In genomic region chr8:83759231-83759759, GRCm38 (mm10) we compare ENCODE assay signal across 16 mouse cellular contexts. TPM values are rescaled to one million over a fixed set of nuclear protein-coding genes. Genes with fewer than 3 reads are reported as not detected.
A peak's percentile ranks its signal among the peaks of the same experiment; 100 is the strongest.
DNase-seq lines count a peak whose midpoint lies in the region; ATAC-seq and TF ChIP-seq lines count a peak whose summit lies in the region.
"Had no signal": no experiment of that assay in that cellular context is flagged by ENCODE, and none has a peak within 500 bp of the region (broad histone marks: within the 10 kb centered on the region; RNA-seq: fewer than 3 reads in every experiment).

No protein-coding gene starts in this region.

- intact Hi-C loops in heart, postnatal 10 days (cut with DNase I): no loop called here
- intact Hi-C loops in heart, adult 2 months (cut with DNase I): no loop called here

- no peak overlapping the region for H3K4me3 ChIP-seq in heart, adult 2 months
- H3K4me3 ChIP-seq in stomach, embryonic 16.5 days (replicated peaks; ENCODE audit: low read length): no peak overlapping the region
- no peak overlapping the region for H3K4me3 ChIP-seq in forebrain, embryonic 12.5 days (replicated peaks)
- H3K4me3 ChIP-seq: gastrocnemius, adult 2 months; layer of hippocampus, adult 2 months; limb, embryonic 13.5 days; midbrain, embryonic 10.5 days had no signal

- no peak overlapping the region for H3K9ac ChIP-seq in heart, adult 2 months (ENCODE audit: low read depth, low read length)
- H3K9ac ChIP-seq in stomach, embryonic 16.5 days (ENCODE audit: low read length): no peak overlapping the region
- H3K9ac ChIP-seq in forebrain, embryonic 12.5 days: no peak overlapping the region
- H3K9ac ChIP-seq: forebrain, postnatal 0 days; limb, embryonic 13.5 days had no signal

- TF ChIP-seq EP300 in heart, adult 2 months (IDR thresholded peaks at IDR 0.05; ENCODE audit: insufficient read depth, low read depth, low read length): no peak

- no peaks in the 10 kb centered on the region for H3K4me1 ChIP-seq in heart, adult 2 months (ENCODE audit: control insufficient read depth, insufficient read depth, low read length)
- no peaks in the 10 kb centered on the region for H3K4me1 ChIP-seq in stomach, embryonic 16.5 days (ENCODE audit: control insufficient read depth, insufficient read depth, low read length)
- no peaks in the 10 kb centered on the region for H3K4me1 ChIP-seq in forebrain, embryonic 12.5 days
- H3K4me1 ChIP-seq: limb, embryonic 13.5 days; midbrain, embryonic 10.5 days had no signal

- ATAC-seq in stomach, embryonic 16.5 days (ENCODE audit: insufficient read depth, low FRiP score): no peak
- no peak for ATAC-seq in forebrain, embryonic 12.5 days (ENCODE audit: low FRiP score)
- ATAC-seq: forebrain, postnatal 0 days had no signal

- TF ChIP-seq CTCF in heart, adult 2 months (IDR thresholded peaks at IDR 0.05): no peak

- H3K27me3 ChIP-seq in heart, adult 2 months (ENCODE audit: control insufficient read depth, insufficient read depth, low read length): no peaks in the 10 kb centered on the region
- H3K27me3 ChIP-seq in stomach, embryonic 16.5 days (ENCODE audit: control insufficient read depth, insufficient read depth, low read length): no peaks in the 10 kb centered on the region
- H3K27me3 ChIP-seq in forebrain, embryonic 12.5 days: no peaks in the 10 kb centered on the region; the same call in 1 of the 2 replicates
- H3K27me3 ChIP-seq: limb, embryonic 13.5 days had no signal

- no peaks in the 10 kb centered on the region for H3K79me2 ChIP-seq in heart, adult 2 months (replicated peaks; ENCODE audit: control insufficient read depth, insufficient read depth, low read length)

- H3K36me3 ChIP-seq in heart, adult 2 months (ENCODE audit: control insufficient read depth, insufficient read depth, low read length): no peaks in the 10 kb centered on the region
- no peaks in the 10 kb centered on the region for H3K36me3 ChIP-seq in stomach, embryonic 16.5 days (ENCODE audit: control insufficient read depth, insufficient read depth, low read length)
- H3K36me3 ChIP-seq in forebrain, embryonic 12.5 days (replicated peaks): no peaks in the 10 kb centered on the region
- H3K36me3 ChIP-seq: limb, embryonic 13.5 days; midbrain, embryonic 10.5 days had no signal

- DNase-seq in heart, postnatal 10 days: peak; percentile 31 to 39
- DNase-seq in heart, adult 2 months: no peak
- peak; percentile 69 for DNase-seq in lung, postnatal 10 days
- DNase-seq in lung, postnatal 25 days (ENCODE audit: low spot score): no peak
- DNase-seq in adipocyte (ENCODE audit: low spot score): peak; percentile 96
- DNase-seq: cerebellum, postnatal 25 days; forebrain, postnatal 0 days; gastrocnemius, adult 2 months; heart, adult 11 months; retina, postnatal 1 day; thymus, postnatal 14 days had no signal

- no peak overlapping the region for H3K27ac ChIP-seq in heart, adult 2 months
- H3K27ac ChIP-seq in stomach, embryonic 16.5 days (ENCODE audit: low read length): peak overlapping the region; percentile 14; the same call in 1 of the 2 replicates
- no peak overlapping the region for H3K27ac ChIP-seq in forebrain, embryonic 12.5 days
- H3K27ac ChIP-seq: gastrocnemius, adult 2 months; layer of hippocampus, adult 2 months; limb, embryonic 13.5 days; midbrain, embryonic 10.5 days had no signal

- WGBS in heart, adult 2 months: 63% methylated on average over 2 of the region's 2 CpGs
- 53% methylated on average over 2 of the region's 2 CpGs for WGBS in stomach, embryonic 16.5 days
- 75% methylated on average over 2 of the region's 2 CpGs for WGBS in forebrain, embryonic 12.5 days

- no peak for TF ChIP-seq POLR2A in heart, adult 2 months (IDR thresholded peaks at IDR 0.05; ENCODE audit: insufficient read depth, low read depth, low read length)

- 0 out of 2 replicates have a peak, but pooled peaks cover 4% of the 10 kb centered on the region for H3K9me3 ChIP-seq in stomach, embryonic 16.5 days (replicated peaks; ENCODE audit: control insufficient read depth, low read length)
- H3K9me3 ChIP-seq in forebrain, embryonic 12.5 days: no peaks in the 10 kb centered on the region
- H3K9me3 ChIP-seq: limb, embryonic 13.5 days; midbrain, embryonic 10.5 days had no signal

- H3K4me2 ChIP-seq in stomach, embryonic 16.5 days (ENCODE audit: low read depth, low read length): no peak overlapping the region
- no peak overlapping the region for H3K4me2 ChIP-seq in forebrain, embryonic 12.5 days
- H3K4me2 ChIP-seq: limb, embryonic 13.5 days had no signal

RNA-seq across cellular contexts. Expression of gene Adgre5, which starts 18.2 kb away (rescaled TPM):
- 10 to 100 TPM; 66.0 to 68.1 TPM for total RNA-seq in heart, postnatal 10 days (2021)
- total RNA-seq in heart, adult 2 months (2021): 10 to 100 TPM; 44.6 to 46.4 TPM
- polyA plus RNA-seq in heart, adult 2 months (2012; rRNA removed): 73.1 and 73.9 TPM in 2 replicates
- polyA plus RNA-seq in stomach, embryonic 16.5 days (2015; fragmentation: Nextera tagmentation; extraction: Ambion mirVana): 40.5 and 45.6 TPM in 2 replicates
- 9.4 and 10.7 TPM in 2 replicates for polyA plus RNA-seq in forebrain, embryonic 12.5 days (2016; fragmentation: Nextera tagmentation; extraction: Ambion mirVana)

RNA-seq across cellular contexts. Expression of gene Ddx39, which starts 44.3 kb away (rescaled TPM):
- 10 to 100 TPM; 37.5 to 38.4 TPM for total RNA-seq in heart, postnatal 10 days (2021)
- 10 to 100 TPM; 15.7 to 17.7 TPM for total RNA-seq in heart, adult 2 months (2021)
- 18.0 and 27.3 TPM in 2 replicates for polyA plus RNA-seq in heart, adult 2 months (2012; rRNA removed)
- polyA plus RNA-seq in stomach, embryonic 16.5 days (2015; fragmentation: Nextera tagmentation; extraction: Ambion mirVana): 154 and 167 TPM in 2 replicates
- polyA plus RNA-seq in forebrain, embryonic 12.5 days (2016; fragmentation: Nextera tagmentation; extraction: Ambion mirVana): 168 and 185 TPM in 2 replicates

Comparison
In these comparisons a context has a peak if more than half of its experiments do, and no peak if none do; other contexts are left out.
1. DNase-seq: peak in heart, postnatal 10 days (2 of 2), lung, postnatal 10 days (single experiment) and adipocyte (single experiment); none in heart, adult 2 months (0 of 2) and lung, postnatal 25 days (single experiment).